Mouse (Mus musculus): ENCODE results near the gene Gtf2e1.

- TF ChIP-seq CHD2 (IDR thresholded peaks at IDR 0.05; ENCODE audit: low read depth, low read length) (no peak), MAFK (IDR thresholded peaks at IDR 0.05; ENCODE audit: insufficient read depth, low read depth, low read length) (no peak), ZNF384 (IDR thresholded peaks at IDR 0.05; ENCODE audit: low read depth, low read length) (no peak), ZC3H11A (IDR thresholded peaks at IDR 0.05; ENCODE audit: borderline replicate concordance, low read depth, low read length) (no peak), HCFC1 (IDR thresholded peaks at IDR 0.05; ENCODE audit: borderline replicate concordance, insufficient read depth, low read length) (no peak)
Measured at GRCm38 (mm10) chr16:37562414-37562813, 22.8 kb upstream of the Gtf2e1 start.

Data from ES-E14 (cell line).